Mouse (Mus musculus) liver, embryonic 13.5 days (tissue): ENCODE results near the gene Acvr2b. TPM values are rescaled to one million over a fixed set of nuclear protein-coding genes. Genes with fewer than 3 reads are reported as not detected.

Experiments
- ATAC-seq: fragments of 200-750 bp; cut with Nextera tagmentation; 2 replicates; pipeline ENCODE4 v1.8.0; 2017; ENCODE audit warnings: low read depth, mild to moderate bottlenecking, moderate number of reproducible peaks, moderate library complexity
- DNase-seq: peaks from one replicate; pipeline ENCODE4 v3.0.0; 2022
- H3K27ac ChIP-seq: fragments of 300-500 bp; sonication (generic); 2 replicates; pipeline ENCODE4 v1.5.1; 2015; ENCODE audit warnings: moderate library complexity, mild to moderate bottlenecking, inconsistent platforms
- H3K27me3 ChIP-seq: fragments of 300-500 bp; sonication (generic); 2 replicates; pipeline ENCODE4 v1.6.1; 2015; ENCODE audit warnings: mild to moderate bottlenecking, inconsistent platforms
- H3K36me3 ChIP-seq: fragments of 300-500 bp; sonication (generic); 2 replicates; pipeline ENCODE4 v1.6.1; 2015; ENCODE audit warnings: mild to moderate bottlenecking, inconsistent platforms
- H3K4me1 ChIP-seq: fragments of 300-500 bp; sonication (generic); replicated peaks from 2 replicates; pipeline ENCODE4 v1.6.1; 2015; ENCODE audit warnings: inconsistent platforms
- H3K4me2 ChIP-seq: fragments of 300-500 bp; sonication (generic); 2 replicates; pipeline ENCODE4 v1.6.1; 2015; ENCODE audit warnings: inconsistent platforms, mild to moderate bottlenecking, moderate library complexity
- H3K4me3 ChIP-seq: fragments of 300-500 bp; sonication (generic); replicated peaks from 2 replicates; pipeline ENCODE4 v1.5.1; 2015; ENCODE audit warnings: mild to moderate bottlenecking, inconsistent platforms
- H3K9ac ChIP-seq: fragments of 300-500 bp; sonication (generic); 2 replicates; pipeline ENCODE4 v1.6.1; 2015; ENCODE audit warnings: mild to moderate bottlenecking, inconsistent platforms
- H3K9me3 ChIP-seq: fragments of 300-500 bp; sonication (generic); replicated peaks from 2 replicates; pipeline ENCODE4 v1.6.1; 2016; ENCODE audit warnings: inconsistent platforms
- WGBS: fragments of 180-500 bp; shearing (Covaris S2); methylation state at CpG from one replicate; pipeline ENCODE4 v1.1.7; 2015; ENCODE audit not compliant: insufficient replicate concordance; 5-methylcytosine and 5-hydroxymethylcytosine counted together
- polyA plus RNA-seq: library from polyadenylated mRNA; unstranded; fragments of >200 nt; fragmentation: Nextera tagmentation; extraction: Ambion mirVana; gene quantifications from 2 replicates; pipeline ENCODE4 v1.2.1, GENCODE M21; 2015

Acvr2b gene
- polyA plus RNA-seq, 1 experiment from 2014 or later: 2.1 TPM

GRCm38 (mm10) chr9:119438498-119439000, 36.6 kb downstream of the Acvr2b start:
- H3K9me3 ChIP-seq: no peaks in the 10 kb centered on the region
- ATAC-seq: no peak
- no peak overlapping the region for H3K4me2 ChIP-seq
- H3K27me3 ChIP-seq: no peaks in the 10 kb centered on the region
- H3K9ac ChIP-seq: no peak overlapping the region
- WGBS: 69% methylated on average over 9 of the region's 9 CpGs
- no peak overlapping the region for H3K27ac ChIP-seq
- H3K4me1 ChIP-seq: no peaks in the 10 kb centered on the region; the same call in 1 of the 2 replicates
- no peak for DNase-seq
- H3K36me3 ChIP-seq: peaks cover 8% of the 10 kb centered on the region; the same call in 1 of the 2 replicates
- H3K4me3 ChIP-seq: no peak overlapping the region

GRCm38 (mm10) chr9:119444738-119445429, 43.0 kb downstream of the Acvr2b start, which contains the start of gene Exog:
TSS of gene Exog (plus strand) at chr9:119444943.
- peak; percentile 89 for ATAC-seq
- H3K27ac ChIP-seq: peak within 1 kb of the TSS; percentile 77
- under 1% methylated on average over 52 of the region's 52 CpGs for WGBS

DNA sequence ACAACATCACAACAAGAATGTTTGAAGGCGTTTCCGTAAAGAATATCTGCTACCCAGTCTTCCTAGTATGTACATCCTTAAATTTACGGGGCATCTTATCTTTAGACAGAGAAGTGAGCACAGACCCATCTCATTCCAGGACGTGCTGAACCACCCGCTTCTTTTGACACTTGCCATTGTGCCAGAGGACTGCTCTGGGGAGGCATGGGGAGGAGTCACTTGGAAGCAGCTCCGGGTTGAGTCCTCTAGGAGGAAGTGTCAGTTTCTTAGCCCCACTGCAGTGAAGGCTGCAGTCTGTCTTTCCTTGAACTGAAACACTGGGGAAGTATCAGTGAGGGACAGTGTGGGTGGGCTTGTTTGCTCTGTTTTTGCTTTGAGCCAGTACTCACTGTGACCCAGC, 43.8 kb downstream of the Acvr2b start:
- WGBS: 12% methylated on average over 6 of the region's 6 CpGs
- Histone ChIP-seq H3K4me1 (peaks cover 26% of the 10 kb centered on the region), H3K9ac (peak overlapping the region; percentile 85), H3K4me2 (peak overlapping the region; percentile 95), H3K36me3 (peaks cover 36% of the 10 kb centered on the region), H3K27ac (0 out of 2 replicates have a peak overlapping the region, but pooled peaks have one; percentile 2), H3K4me3 (peak overlapping the region; percentile 76), H3K27me3 (no peaks in the 10 kb centered on the region), H3K9me3 (no peaks in the 10 kb centered on the region)
- DNase-seq: no peak
- ATAC-seq: no peak

More at GRCm38 (mm10) chr9:119444738-119445429, 43.0 kb downstream of the Acvr2b start, which contains the start of gene Exog:
- no peaks in the 10 kb centered on the region for H3K27me3 ChIP-seq
- H3K9ac ChIP-seq: peak within 1 kb of the TSS; percentile 85
- peaks cover 26% of the 10 kb centered on the region for H3K4me1 ChIP-seq
- peaks cover 29% of the 10 kb centered on the region for H3K36me3 ChIP-seq
- no peaks in the 10 kb centered on the region for H3K9me3 ChIP-seq
- peak within 1 kb of the TSS; percentile 95 for H3K4me2 ChIP-seq
- DNase-seq: peak; percentile 93
- H3K4me3 ChIP-seq: peak within 1 kb of the TSS; percentile 76

DNA sequence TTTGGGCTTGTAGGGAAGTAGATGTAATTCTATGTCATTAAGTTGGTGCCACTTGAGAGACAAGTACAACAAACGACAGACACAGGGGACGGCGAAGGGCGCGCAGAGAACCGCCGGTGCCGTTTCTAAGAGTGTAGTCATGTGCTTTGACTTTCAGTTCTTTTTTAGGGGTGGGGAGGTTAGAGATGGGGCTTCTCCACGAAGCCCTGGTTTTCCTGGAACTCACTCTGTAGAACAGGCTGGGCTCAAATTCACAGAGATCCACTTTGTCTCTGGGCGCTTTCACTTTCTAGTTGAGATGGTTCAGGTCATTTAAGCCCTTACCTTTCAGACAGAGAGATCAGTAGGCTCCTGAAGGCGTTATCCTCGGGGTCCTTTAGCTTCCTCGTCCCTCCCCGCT, 54.0 kb downstream of the Acvr2b start:
- Histone ChIP-seq H3K27ac (no peak overlapping the region), H3K9ac (no peak overlapping the region), H3K27me3 (no peaks in the 10 kb centered on the region), H3K9me3 (no peaks in the 10 kb centered on the region), H3K4me2 (no peak overlapping the region), H3K4me3 (no peak overlapping the region), H3K36me3 (peaks cover 47% of the 10 kb centered on the region), H3K4me1 (no peaks in the 10 kb centered on the region)
- 78% methylated on average over 14 of the region's 14 CpGs for WGBS
- DNase-seq (no peak), ATAC-seq (no peak)

DNA sequence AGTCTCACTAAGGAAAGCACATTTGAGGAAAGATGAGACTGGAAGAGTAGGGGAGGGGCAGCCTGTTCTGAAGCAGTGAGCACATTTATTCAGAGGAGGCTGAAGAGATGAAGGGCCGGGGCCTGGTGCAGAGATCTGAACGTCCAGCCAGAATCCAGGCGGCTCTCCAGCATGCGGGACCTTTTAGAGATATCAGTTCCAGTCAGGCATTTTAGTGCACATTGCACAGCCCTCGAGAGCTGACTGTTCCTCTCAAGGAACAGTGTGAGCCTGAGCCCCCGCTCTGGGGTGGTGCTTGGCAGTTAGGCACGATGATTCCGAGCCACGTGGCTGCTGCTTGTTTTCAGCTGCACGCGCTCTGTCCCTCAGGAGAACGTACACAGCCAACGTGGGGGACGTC, 55.2 kb downstream of the Acvr2b start:
- Histone ChIP-seq H3K9me3 (no peaks in the 10 kb centered on the region), H3K9ac (no peak overlapping the region), H3K4me3 (no peak overlapping the region), H3K4me1 (no peaks in the 10 kb centered on the region), H3K27ac (no peak overlapping the region), H3K27me3 (no peaks in the 10 kb centered on the region), H3K4me2 (no peak overlapping the region), H3K36me3 (peaks cover 46% of the 10 kb centered on the region)
- 84% methylated on average over 14 of the region's 14 CpGs for WGBS
- no peak for ATAC-seq
- DNase-seq: no peak

GRCm38 (mm10) chr9:119460410-119460809, 58.5 kb downstream of the Acvr2b start:
- 41% methylated on average over 8 of the region's 8 CpGs for WGBS
- H3K36me3 ChIP-seq: peaks cover 58% of the 10 kb centered on the region
- H3K9me3 ChIP-seq: no peaks in the 10 kb centered on the region
- ATAC-seq: no peak
- H3K4me3 ChIP-seq: no peak overlapping the region
- no peak overlapping the region for H3K4me2 ChIP-seq
- no peaks in the 10 kb centered on the region for H3K4me1 ChIP-seq
- peak; percentile 24 for DNase-seq
- H3K27ac ChIP-seq: no peak overlapping the region
- H3K27me3 ChIP-seq: no peaks in the 10 kb centered on the region
- H3K9ac ChIP-seq: no peak overlapping the region

- peaks cover 19% of the 10 kb centered on the region for H3K4me1 ChIP-seq
These were observed 63.1 kb downstream of the Acvr2b start for GRCm38 (mm10) chr9:119465056-119465455.

DNA sequence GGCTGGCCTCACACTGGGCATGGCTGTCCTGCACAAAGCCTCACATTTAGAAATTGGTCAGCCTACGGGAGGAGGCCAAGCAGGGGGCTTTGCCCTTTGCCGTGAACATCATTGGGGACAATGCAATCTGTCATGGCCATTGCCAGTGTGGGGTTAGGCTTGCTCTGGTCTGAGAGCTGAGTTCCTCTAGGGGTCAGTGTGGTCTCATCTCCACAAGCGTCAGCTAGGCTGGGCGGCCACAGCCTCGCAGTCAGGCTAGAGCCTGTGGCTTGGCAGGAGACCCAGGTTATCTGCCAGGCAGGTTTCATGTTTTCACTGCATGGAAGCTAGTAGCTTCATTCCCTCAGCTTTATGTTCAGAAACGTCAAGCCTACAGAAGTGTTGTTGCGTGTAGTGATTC, 63.7 kb downstream of the Acvr2b start:
- H3K9ac ChIP-seq: no peak overlapping the region
- H3K27me3 ChIP-seq: no peaks in the 10 kb centered on the region
- H3K4me1 ChIP-seq: peaks cover 24% of the 10 kb centered on the region
- no peak for ATAC-seq
- H3K36me3 ChIP-seq: peaks cover 63% of the 10 kb centered on the region
- 78% methylated on average over 7 of the region's 7 CpGs for whole genome bisulfite sequencing
- H3K4me3 ChIP-seq: no peak overlapping the region
- H3K27ac ChIP-seq: no peak overlapping the region
- no peaks in the 10 kb centered on the region for H3K9me3 ChIP-seq
- no peak for DNase-seq
- H3K4me2 ChIP-seq: no peak overlapping the region

More at GRCm38 (mm10) chr9:119465056-119465455, 63.1 kb downstream of the Acvr2b start:
- ATAC-seq (no peak), DNase-seq (no peak)
- Histone ChIP-seq H3K27me3 (no peaks in the 10 kb centered on the region), H3K9ac (no peak overlapping the region), H3K4me2 (no peak overlapping the region), H3K36me3 (peaks cover 63% of the 10 kb centered on the region), H3K4me3 (no peak overlapping the region), H3K27ac (no peak overlapping the region), H3K9me3 (no peaks in the 10 kb centered on the region)
- WGBS: 86% methylated on average over 6 of the region's 6 CpGs

DNA sequence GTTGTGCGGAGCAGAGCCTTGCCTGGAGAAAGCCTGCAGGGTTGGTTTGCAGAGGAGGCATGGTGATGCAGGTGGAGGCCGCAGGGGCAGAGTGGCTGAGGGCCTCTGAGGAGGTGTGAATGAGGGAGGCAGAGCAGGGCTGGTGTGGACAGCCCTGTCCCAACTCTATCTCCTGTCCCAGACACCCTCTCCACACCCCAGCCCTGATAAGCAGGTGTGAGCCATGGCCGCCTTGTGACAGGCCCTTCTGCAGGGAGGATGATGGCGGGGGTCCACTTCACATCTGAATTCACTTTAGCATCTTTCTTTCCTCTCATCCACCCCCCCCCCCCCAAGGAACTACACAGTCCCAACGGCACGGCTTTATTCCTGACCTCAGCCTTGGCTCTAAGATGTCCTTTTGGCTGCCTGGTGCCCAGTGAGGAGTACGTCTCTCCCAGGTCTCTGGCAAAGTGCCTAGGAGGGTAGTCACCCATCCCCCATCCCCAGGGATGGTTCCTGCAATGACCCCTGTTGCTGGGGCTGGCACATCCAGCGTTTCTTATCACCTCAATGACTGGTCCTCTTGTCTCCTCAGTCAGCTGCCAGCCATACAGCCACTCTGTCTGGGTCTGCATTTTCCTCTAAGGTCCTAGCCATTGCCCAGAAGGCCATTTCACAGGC, 67.9 kb downstream of the Acvr2b start:
- Histone ChIP-seq H3K4me2 (peak overlapping the region; percentile 40), H3K9ac (no peak overlapping the region), H3K27ac (no peak overlapping the region), H3K27me3 (no peaks in the 10 kb centered on the region), H3K9me3 (no peaks in the 10 kb centered on the region), H3K36me3 (peaks cover 22% of the 10 kb centered on the region), H3K4me3 (no peak overlapping the region), H3K4me1 (peaks cover 35% of the 10 kb centered on the region)
- DNase-seq (peak; percentile 44), ATAC-seq (peak; percentile 98)
- WGBS: 55% methylated on average over 8 of the region's 8 CpGs

GRCm38 (mm10) chr9:119472412-119472918, 70.5 kb downstream of the Acvr2b start:
- no peak overlapping the region for H3K27ac ChIP-seq

DNA sequence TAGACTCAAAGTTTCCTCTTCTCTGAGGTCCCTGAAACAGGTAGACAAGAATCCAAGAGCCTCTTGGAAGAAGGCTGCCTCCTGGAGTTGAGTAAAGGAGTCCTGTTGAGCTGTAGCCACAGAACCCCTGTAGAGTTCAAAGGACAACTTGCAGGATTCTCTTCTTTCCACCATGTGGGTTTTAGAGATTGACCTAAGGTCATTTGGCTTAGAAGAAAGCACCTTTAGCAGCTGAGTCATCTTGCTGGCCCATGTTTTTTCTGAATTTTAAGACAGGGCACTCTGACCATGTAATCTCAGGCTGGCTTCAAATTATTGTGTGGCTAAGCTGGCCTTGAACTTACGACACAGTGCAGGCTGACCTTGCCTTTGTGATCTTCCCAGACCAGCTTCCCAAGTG, 71.1 kb downstream of the Acvr2b start:
- ATAC-seq (no peak), DNase-seq (no peak)
- Histone ChIP-seq H3K9ac (no peak overlapping the region), H3K4me2 (no peak overlapping the region), H3K27me3 (no peaks in the 10 kb centered on the region), H3K4me3 (no peak overlapping the region), H3K36me3 (no peaks in the 10 kb centered on the region), H3K4me1 (peaks cover 41% of the 10 kb centered on the region), H3K9me3 (no peaks in the 10 kb centered on the region), H3K27ac (no peak overlapping the region)
- 65% methylated on average over 1 of the region's 1 CpGs for WGBS

More at GRCm38 (mm10) chr9:119472412-119472918, 70.5 kb downstream of the Acvr2b start:
- no peak for ATAC-seq
- no peak overlapping the region for H3K4me3 ChIP-seq
- 75% methylated on average over 11 of the region's 11 CpGs for WGBS
- no peak overlapping the region for H3K9ac ChIP-seq
- H3K4me2 ChIP-seq: no peak overlapping the region
- H3K36me3 ChIP-seq: peaks cover 2% of the 10 kb centered on the region; the same call in 1 of the 2 replicates
- peaks cover 41% of the 10 kb centered on the region for H3K4me1 ChIP-seq
- H3K27me3 ChIP-seq: no peaks in the 10 kb centered on the region
- DNase-seq: no peak
- H3K9me3 ChIP-seq: no peaks in the 10 kb centered on the region
